Mouse (Mus musculus) heart, adult 18-20 months (tissue): Measurements from ENCODE around the gene Cdc42bpg. TPM values are rescaled to one million over a fixed set of nuclear protein-coding genes. Genes with fewer than 3 reads are reported as not detected.

Experiments used
- DNase-seq, 2 experiments: peaks; one replicate each; pipeline ENCODE4 v3.0.0; 2021 to 2022; ENCODE audit warnings: mixed read lengths in 1 of 2
- microRNA-seq, 2 experiments: library from miRNA; unstranded; fragments of <30 nt; microRNA quantifications; one replicate each; pipeline ENCODE4 v1.2.0; 2022
- total RNA-seq, 2 experiments: library from RNA; stranded (reverse); gene quantifications; 2 replicates each; pipeline ENCODE4 v1.2.3; 2021

Gene Cdc42bpg
- total RNA-seq, 2 experiments from 2014 or later: 13.8 TPM

- DNase-seq: no peak
These were observed 42.5 kb downstream of the Cdc42bpg start for GRCm38 (mm10) chr19:6348717-6349116.

- peak; percentile 53 to 70 for DNase-seq
These were observed 43.1 kb downstream of the Cdc42bpg start for GRCm38 (mm10) chr19:6349215-6349983.

- no peak for DNase-seq
These were observed 45.3 kb downstream of the Cdc42bpg start for GRCm38 (mm10) chr19:6351431-6352106.

GRCm38 (mm10) chr19:6352107-6352505 lies 45.9 kb downstream of the Cdc42bpg start:
- DNase-seq: no peak

- DNase-seq: no peak
These were observed 47.8 kb downstream of the Cdc42bpg start for GRCm38 (mm10) chr19:6354030-6354429.

- no peak for DNase-seq
These were observed 55.0 kb downstream of the Cdc42bpg start for GRCm38 (mm10) chr19:6361291-6361690.

GRCm38 (mm10) chr19:6363091-6363410 lies 56.8 kb downstream of the Cdc42bpg start:
- no peak for DNase-seq

- DNase-seq: peak; percentile 99 to 100
These were observed 57.4 kb downstream of the Cdc42bpg start, which contains the start of gene Sf1 for GRCm38 (mm10) chr19:6363411-6364240. TSS of gene Sf1 (plus strand) at chr19:6363690.

- DNase-seq: peak; percentile 94 to 95
These were observed 58.1 kb downstream of the Cdc42bpg start for GRCm38 (mm10) chr19:6364317-6364725.

- no peak for DNase-seq
These were observed 58.6 kb downstream of the Cdc42bpg start for GRCm38 (mm10) chr19:6364842-6365241.

GRCm38 (mm10) chr19:6370175-6370574 lies 63.9 kb downstream of the Cdc42bpg start:
- DNase-seq: no peak

GRCm38 (mm10) chr19:6372433-6372832 lies 66.2 kb downstream of the Cdc42bpg start:
- no peak for DNase-seq

- DNase-seq: peak; percentile 75 to 94
These were observed 67.5 kb downstream of the Cdc42bpg start for GRCm38 (mm10) chr19:6373539-6374400.

GRCm38 (mm10) chr19:6374571-6374970 lies 68.3 kb downstream of the Cdc42bpg start:
- no peak for DNase-seq

Small RNAs within 50 kb of the gene (microRNA-seq; reads per million reads assigned to microRNA genes)
- gene Mir192 (18.2 to 48.6 reads per million in 2 experiments), gene Mir194-2 (20.5 to 34.0 reads per million in 2 experiments), gene Mir6989 (0.76 to 1.1 reads per million in 2 experiments)

Other genes with a start within 250 kb of the Cdc42bpg start
- gene Mrpl49, start 248.7 kb upstream of the Cdc42bpg start, total RNA-seq: 10 to 100 TPM; 42.2 to 47.2 TPM
- 100 to 1,000 TPM; 613 to 618 TPM for gene Fau, start 248.6 kb upstream of the Cdc42bpg start, total RNA-seq
- 10 to 100 TPM; 11.1 to 11.2 TPM for gene Znhit2, start 245.3 kb upstream of the Cdc42bpg start, total RNA-seq
- 1 to 10 TPM; 2.1 to 3.0 TPM for gene Tm7sf2, start 238.1 kb upstream of the Cdc42bpg start, total RNA-seq
- gene Vps51, start 229.2 kb upstream of the Cdc42bpg start, total RNA-seq: 10 to 100 TPM; 20.9 to 22.2 TPM
- gene Tmem262, start 226.4 kb upstream of the Cdc42bpg start, total RNA-seq: not detected
- under 1 TPM in 1 of 2 experiments, not detected in 1; 0.47 TPM for gene Gm28374, start 224.2 kb upstream of the Cdc42bpg start, total RNA-seq
- 10 to 100 TPM; 15.5 to 16.1 TPM for gene Zfpl1, start 221.5 kb upstream of the Cdc42bpg start, total RNA-seq
- gene Cdca5, start 221.5 kb upstream of the Cdc42bpg start, total RNA-seq: under 1 TPM in 1 of 2 experiments, not detected in 1; 0.21 TPM
- not detected for gene AC131692.1, start 212.0 kb upstream of the Cdc42bpg start, total RNA-seq
- gene Naaladl1, start 200.7 kb upstream of the Cdc42bpg start, total RNA-seq: not detected
- 10 to 100 TPM in 1 of 2 experiments, 1 to 10 TPM in 1; 9.2 to 10.0 TPM for gene Sac3d1, start 187.8 kb upstream of the Cdc42bpg start, total RNA-seq
- gene Snx15, start 178.2 kb upstream of the Cdc42bpg start, total RNA-seq: 10 to 100 TPM; 13.9 to 15.2 TPM
- gene Batf2, start 165.5 kb upstream of the Cdc42bpg start, total RNA-seq: 1 to 10 TPM in 1 of 2 experiments, under 1 TPM in 1; 0.54 to 2.7 TPM
- gene Arl2, start 164.9 kb upstream of the Cdc42bpg start, total RNA-seq: 10 to 100 TPM; 66.4 to 72.1 TPM
- gene Majin, start 122.1 kb upstream of the Cdc42bpg start, total RNA-seq: not detected
- not detected for gene Gpha2, start 80.1 kb upstream of the Cdc42bpg start, total RNA-seq
- 10 to 100 TPM; 32.2 to 32.5 TPM for gene Ppp2r5b, start 70.6 kb upstream of the Cdc42bpg start, total RNA-seq
- gene Atg2a, start 64.8 kb upstream of the Cdc42bpg start, total RNA-seq: 10 to 100 TPM; 21.5 to 22.1 TPM
- gene Ehd1, start 29.7 kb upstream of the Cdc42bpg start, total RNA-seq: 100 to 1,000 TPM; 101 to 107 TPM
- 10 to 100 TPM; 13.3 to 14.0 TPM for gene Men1, start 28.5 kb downstream of the Cdc42bpg start, total RNA-seq
- 10 to 100 TPM; 30.7 to 43.0 TPM for gene Map4k2, start 34.7 kb downstream of the Cdc42bpg start, total RNA-seq
- 10 to 100 TPM; 66.5 to 94.7 TPM for gene Sf1, start 57.2 kb downstream of the Cdc42bpg start, total RNA-seq
- 1,000 to 10,000 TPM; 1,224 to 1,269 TPM for gene Pygm, start 77.9 kb downstream of the Cdc42bpg start, total RNA-seq
- gene Rasgrp2, start 92.9 kb downstream of the Cdc42bpg start, total RNA-seq: 10 to 100 TPM; 37.7 to 53.4 TPM
- gene Nrxn2, start 112.3 kb downstream of the Cdc42bpg start, total RNA-seq: 1 to 10 TPM; 4.3 to 4.8 TPM
- gene Slc22a12, start 236.6 kb downstream of the Cdc42bpg start, total RNA-seq: under 1 TPM in 1 of 2 experiments, not detected in 1; 0.22 TPM